Mouse (Mus musculus) CH12.LX (cell line): ENCODE measurements around the gene A230050P20Rik. TPM values are rescaled to one million over a fixed set of nuclear protein-coding genes. Genes with fewer than 3 reads are reported as not detected.

Experiments
- DNase-seq: peaks from one replicate; pipeline ENCODE4 v3.0.0-alpha.2; 2013; ENCODE audit errors: extremely low read depth
- H3K27ac ChIP-seq: 2 replicates; pipeline ENCODE4 v1.5.1; 2012; ENCODE audit warnings: low read depth, mild to moderate bottlenecking, control low read depth, moderate library complexity; ENCODE audit not compliant: insufficient read depth
- H3K27me3 ChIP-seq: replicated peaks from 2 replicates; pipeline ENCODE3; 2012; ENCODE audit warnings: inconsistent platforms
- H3K36me3 ChIP-seq, 2 experiments: replicated peaks in 1 of 2; 2 replicates each; pipeline versions ENCODE3 to v1.6.1; 2012; ENCODE audit warnings: inconsistent platforms in 1 of 2, low read length in 1 of 2, mild to moderate bottlenecking in 1 of 2, mixed read lengths in 1 of 2, moderate library complexity in 1 of 2; ENCODE audit not compliant: control insufficient read depth in 1 of 2, insufficient read depth in 1 of 2
- H3K4me1 ChIP-seq, 2 experiments: 2 replicates each; pipeline ENCODE4 v1.6.1; 2012; ENCODE audit warnings: inconsistent platforms in 1 of 2, moderate library complexity in 1 of 2; ENCODE audit not compliant: insufficient read depth in 2 of 2, control insufficient read depth in 1 of 2
- H3K4me2 ChIP-seq: 2 replicates; pipeline ENCODE4 v1.6.1; 2012; ENCODE audit warnings: low read depth, mild to moderate bottlenecking, control low read depth; ENCODE audit not compliant: poor library complexity, insufficient read depth, severe bottlenecking
- H3K4me3 ChIP-seq, 3 experiments: fragments of 150-350 bp in 1 of 3; sonication (generic) in 1 of 3; replicated peaks in 1 of 3; 2 replicates each; pipeline versions ENCODE3 to v1.5.1; 2011 to 2012; ENCODE audit warnings: low read depth in 2 of 3, low read length in 2 of 3, mild to moderate bottlenecking in 2 of 3, moderate library complexity in 2 of 3, control low read depth in 1 of 3, improper control_type of control experiment in 1 of 3, inconsistent platforms in 1 of 3, mixed read lengths in 1 of 3; ENCODE audit not compliant: poor library complexity in 1 of 3
- H3K79me2 ChIP-seq: replicated peaks from 2 replicates; pipeline ENCODE4 v1.6.1; 2012; ENCODE audit warnings: mild to moderate bottlenecking, moderate library complexity; ENCODE audit not compliant: control insufficient read depth, poor library complexity, insufficient read depth, severe bottlenecking; ENCODE audit errors: extremely low read depth
- H3K9ac ChIP-seq: 2 replicates; pipeline ENCODE4 v1.6.1; 2012; ENCODE audit warnings: low read depth, mild to moderate bottlenecking, control low read depth, moderate library complexity; ENCODE audit not compliant: insufficient read depth
- H3K9me3 ChIP-seq: replicated peaks from 2 replicates; pipeline ENCODE3; 2012; ENCODE audit warnings: low read length, inconsistent platforms, mixed read lengths
- CHD1 ChIP-seq: IDR thresholded peaks from 2 replicates; pipeline ENCODE4 v1.6.1; 2012; ENCODE audit warnings: low read depth, low read length, improper control_type of control experiment, inconsistent platforms
- CHD2 ChIP-seq: IDR thresholded peaks from 2 replicates; pipeline ENCODE4 v1.6.1; 2011; ENCODE audit warnings: low read length, improper control_type of control experiment
- CTCF ChIP-seq, 2 experiments: IDR thresholded peaks in 1 of 2; conservative IDR thresholded peaks in 1 of 2; 2 replicates each; pipeline ENCODE4 v1.5.1; 2011 to 2012; ENCODE audit warnings: low read depth in 2 of 2, low read length in 2 of 2, improper control_type of control experiment in 1 of 2, inconsistent platforms in 1 of 2, mild to moderate bottlenecking in 1 of 2, moderate library complexity in 1 of 2
- ELF1 ChIP-seq: IDR thresholded peaks from 2 replicates; pipeline ENCODE4 v1.6.1; 2014; ENCODE audit warnings: low read depth, mild to moderate bottlenecking, inconsistent platforms, low read length, improper control_type of control experiment
- EP300 ChIP-seq: IDR thresholded peaks from 2 replicates; pipeline ENCODE4 v1.6.1; 2011; ENCODE audit warnings: low read length, improper control_type of control experiment
- HCFC1 ChIP-seq: IDR thresholded peaks from 2 replicates; pipeline ENCODE4 v1.6.1; 2012; ENCODE audit warnings: low read depth, mild to moderate bottlenecking, inconsistent platforms, low read length, improper control_type of control experiment
- IRF4 ChIP-seq: IDR thresholded peaks from 2 replicates; pipeline ENCODE4 v1.6.1; 2014; ENCODE audit warnings: low read depth, mild to moderate bottlenecking, inconsistent platforms, low read length, improper control_type of control experiment
- JUN ChIP-seq: IDR thresholded peaks from 2 replicates; pipeline ENCODE4 v1.6.1; 2011; ENCODE audit warnings: low read depth, mild to moderate bottlenecking, low read length, improper control_type of control experiment, moderate library complexity; ENCODE audit not compliant: insufficient read depth
- JUND ChIP-seq: conservative IDR thresholded peaks from 2 replicates; pipeline ENCODE4 v1.6.1; 2011; ENCODE audit warnings: low read depth, low read length, improper control_type of control experiment
- KAT2A ChIP-seq: IDR thresholded peaks from 2 replicates; pipeline ENCODE4 v1.6.1; 2012; ENCODE audit warnings: low read length, improper control_type of control experiment, inconsistent platforms; ENCODE audit not compliant: insufficient replicate concordance
- MAFK ChIP-seq: IDR thresholded peaks from 2 replicates; pipeline ENCODE4 v1.6.1; 2011; ENCODE audit warnings: low read length, improper control_type of control experiment; ENCODE audit not compliant: insufficient replicate concordance
- MAX ChIP-seq: IDR thresholded peaks from 2 replicates; pipeline ENCODE4 v1.6.1; 2011; ENCODE audit warnings: low read length, improper control_type of control experiment
- MAZ ChIP-seq: IDR thresholded peaks from 2 replicates; pipeline ENCODE4 v1.6.1; 2012; ENCODE audit warnings: low read depth, mild to moderate bottlenecking, inconsistent platforms, low read length, improper control_type of control experiment, moderate library complexity
- MEF2A ChIP-seq: IDR thresholded peaks from 2 replicates; pipeline ENCODE4 v1.6.1; 2014; ENCODE audit warnings: low read depth, mild to moderate bottlenecking, inconsistent platforms, low read length, improper control_type of control experiment, borderline replicate concordance
- MYC ChIP-seq: IDR thresholded peaks from 2 replicates; pipeline ENCODE4 v1.6.1; 2011; ENCODE audit warnings: low read depth, mild to moderate bottlenecking, improper control_type of control experiment, low read length
- NELFE ChIP-seq: IDR thresholded peaks from 2 replicates; pipeline ENCODE4 v1.6.1; 2011; ENCODE audit warnings: low read depth, low read length, improper control_type of control experiment
- NRF1 ChIP-seq: IDR thresholded peaks from 2 replicates; pipeline ENCODE4 v1.6.1; 2014; ENCODE audit warnings: low read depth, mild to moderate bottlenecking, inconsistent platforms, low read length, improper control_type of control experiment, moderate library complexity
- PAX5 ChIP-seq: IDR thresholded peaks from 2 replicates; pipeline ENCODE4 v1.6.1; 2012; ENCODE audit warnings: low read length, inconsistent platforms, mixed read lengths
- POLR2A ChIP-seq: IDR thresholded peaks from 2 replicates; pipeline ENCODE4 v1.6.1; 2011; ENCODE audit warnings: low read depth, mild to moderate bottlenecking, improper control_type of control experiment, low read length
- POLR2AphosphoS2 ChIP-seq: IDR thresholded peaks from 2 replicates; pipeline ENCODE4 v1.6.1; 2011; ENCODE audit warnings: low read depth, low read length, improper control_type of control experiment
- RAD21 ChIP-seq: IDR thresholded peaks from 2 replicates; pipeline ENCODE4 v1.6.1; 2011; ENCODE audit warnings: low read depth, mild to moderate bottlenecking, low read length, improper control_type of control experiment, moderate library complexity
- SMC3 ChIP-seq: IDR thresholded peaks from 2 replicates; pipeline ENCODE4 v1.6.1; 2011; ENCODE audit warnings: low read depth, low read length, improper control_type of control experiment
- TBP ChIP-seq: conservative IDR thresholded peaks from 2 replicates; pipeline ENCODE4 v1.6.1; 2011; ENCODE audit warnings: low read depth, low read length, improper control_type of control experiment
- TCF12 ChIP-seq: IDR thresholded peaks from 2 replicates; pipeline ENCODE4 v1.6.1; 2014; ENCODE audit warnings: low read depth, mild to moderate bottlenecking, inconsistent platforms, low read length, improper control_type of control experiment
- ZKSCAN1 ChIP-seq: IDR thresholded peaks from 2 replicates; pipeline ENCODE4 v1.6.1; 2012; ENCODE audit warnings: low read depth, inconsistent platforms, low read length, improper control_type of control experiment, borderline replicate concordance
- ZNF384 ChIP-seq: IDR thresholded peaks from 2 replicates; pipeline ENCODE4 v1.6.1; 2012; ENCODE audit warnings: low read depth, low read length, improper control_type of control experiment, inconsistent platforms
- dilution Hi-C: fragments of 300-500 bp; cut with MboI; formaldehyde crosslinking; loops from 2 replicates; pipeline ENCODE4 v1.14.3; 2020; ENCODE audit warnings: low sequenced_read_pairs; ENCODE audit not compliant: extremely low pct_unique_long_range_greater_than_20kb, extremely low pct_ligation_motif_present
- in situ Hi-C: fragments of 300-500 bp; cut with MboI; formaldehyde crosslinking; loops from 3 replicates; pipeline ENCODE4 v1.14.3; 2019; ENCODE audit warnings: low sequenced_read_pairs, low pct_ligation_motif_present, low pct_unique_long_range_greater_than_20kb, mixed read lengths
- polyA plus RNA-seq: library from polyadenylated mRNA; unstranded; fragments of >175 nt; gene quantifications from 2 replicates; pipeline ENCODE4 v1.2.1, GENCODE M21; 2012; ENCODE audit warnings: low read depth; ENCODE audit not compliant: insufficient read length
- total RNA-seq, 2 experiments: library from RNA; depleted of rRNA; stranded (reverse); fragments of 300-350 nt in 1 of 2; fragments of >200 nt in 1 of 2; gene quantifications; 2 replicates each; pipeline ENCODE4 v1.2.3; 2012 to 2014

Gene A230050P20Rik
- total and polyA plus RNA-seq, 3 experiments: 3.3 to 25.2 (median 11.0) TPM

- dilution Hi-C loops: no loop called here
- no peaks in the 10 kb centered on the region for H3K36me3 ChIP-seq
Measured at GRCm38 (mm10) chr9:20859926-20860325, 8.5 kb upstream of the A230050P20Rik start.

GRCm38 (mm10) chr9:20861821-20862220, 6.6 kb upstream of the A230050P20Rik start:
- Histone ChIP-seq H3K27ac (peak overlapping the region; percentile 80), H3K4me1 (peaks cover 5 to 7% of the 10 kb centered on the region in 2 experiments; a peak in 2 of 4 replicates), H3K4me2 (peak overlapping the region; percentile 63), H3K36me3 (no peaks in the 10 kb centered on the region), H3K9me3 (no peaks in the 10 kb centered on the region), H3K27me3 (peaks cover 54% of the 10 kb centered on the region), H3K79me2 (no peaks in the 10 kb centered on the region), H3K9ac (0 out of 2 replicates have a peak overlapping the region, but pooled peaks have one; percentile 14), H3K4me3 (peak overlapping the region in 1 of 3 experiments; percentile 36)
- dilution Hi-C loops (no loop called here), in situ Hi-C loops (no loop called here)
- TF ChIP-seq NELFE (no peak), POLR2A (peak; percentile 48; the same call in 1 of the 2 replicates), RAD21 (peak; percentile 52), CTCF (conservative IDR thresholded peaks at IDR 0.05 in 1 of 2, IDR thresholded peaks at IDR 0.05 in 1 of 2; ENCODE audit: low read depth in 2 of 2, low read length in 2 of 2) (peak; percentile 63 to 83), NRF1 (peak; percentile 31; the same call in 1 of the 2 replicates), PAX5 (no peak), TCF12 (peak; percentile 56; the same call in 1 of the 2 replicates), TBP (no peak), CHD1 (no peak), EP300 (no peak), MAFK (no peak), HCFC1 (no peak), ELF1 (peak; percentile 34; the same call in 1 of the 2 replicates), SMC3 (peak; percentile 58), IRF4 (no peak)
- DNase-seq: peak; percentile 53

More at GRCm38 (mm10) chr9:20859926-20860325, 8.5 kb upstream of the A230050P20Rik start:
- Histone ChIP-seq H3K79me2 (no peaks in the 10 kb centered on the region), H3K9me3 (no peaks in the 10 kb centered on the region), H3K27me3 (peaks cover 54% of the 10 kb centered on the region), H3K27ac (no peak overlapping the region), H3K4me3 (no peak overlapping the region), H3K4me1 (peaks cover 5 to 7% of the 10 kb centered on the region in 2 experiments; a peak in 2 of 4 replicates), H3K9ac (no peak overlapping the region), H3K4me2 (peak overlapping the region; percentile 22; the same call in 1 of the 2 replicates)
- no peak for DNase-seq
- in situ Hi-C loops: no loop called here
- TF ChIP-seq CHD1 (no peak), JUND (no peak), ZNF384 (no peak), KAT2A (no peak), ZKSCAN1 (no peak), NELFE (no peak), POLR2AphosphoS2 (no peak), NRF1 (no peak), MAX (no peak), MYC (no peak), CHD2 (no peak), JUN (no peak), MEF2A (no peak), RAD21 (peak; percentile 9), CTCF (conservative IDR thresholded peaks at IDR 0.05 in 1 of 2, IDR thresholded peaks at IDR 0.05 in 1 of 2; ENCODE audit: low read depth in 2 of 2, low read length in 2 of 2) (peak in 1 of 2 experiments; percentile 50; a peak in 2 of 4 replicates), MAZ (no peak), IRF4 (0 out of 2 replicates have a peak, but pooled peaks have one; percentile 15)
